Mouse (Mus musculus) heart, embryonic 11.5 days (tissue): ENCODE results near the gene Mcrs1. TPM values are rescaled to one million over a fixed set of nuclear protein-coding genes. Genes with fewer than 3 reads are reported as not detected.

Source experiments
- ATAC-seq: fragments of 200-750 bp; cut with Nextera tagmentation; replicated peaks from 2 replicates; pipeline ENCODE4 v1.8.0; 2017; ENCODE audit warnings: moderate library complexity; ENCODE audit not compliant: insufficient number of reproducible peaks, low FRiP score, low TSS enrichment
- H3K27ac ChIP-seq: fragments of 300-500 bp; sonication (generic); 2 replicates; pipeline ENCODE4 v1.5.1; 2014; ENCODE audit warnings: mild to moderate bottlenecking, low read depth, low read length
- H3K27me3 ChIP-seq: fragments of 300-500 bp; sonication (generic); 2 replicates; pipeline ENCODE4 v1.6.1; 2014; ENCODE audit warnings: mild to moderate bottlenecking, low read length, mixed read lengths; ENCODE audit not compliant: control insufficient read depth, insufficient read depth
- H3K36me3 ChIP-seq: fragments of 300-500 bp; sonication (generic); 2 replicates; pipeline ENCODE4 v1.6.1; 2014; ENCODE audit warnings: mild to moderate bottlenecking, low read length, moderate library complexity, mixed read lengths; ENCODE audit not compliant: control insufficient read depth, insufficient read depth
- H3K4me1 ChIP-seq: fragments of 300-500 bp; sonication (generic); 2 replicates; pipeline ENCODE4 v1.6.1; 2014; ENCODE audit warnings: low read length; ENCODE audit not compliant: control insufficient read depth, insufficient read depth
- H3K4me2 ChIP-seq: fragments of 300-500 bp; sonication (generic); 2 replicates; pipeline ENCODE4 v1.6.1; 2014; ENCODE audit warnings: mild to moderate bottlenecking, moderate library complexity
- H3K4me3 ChIP-seq: fragments of 300-500 bp; sonication (generic); 2 replicates; pipeline ENCODE4 v1.5.1; 2014; ENCODE audit warnings: low read depth, low read length
- H3K9ac ChIP-seq: fragments of 300-500 bp; sonication (generic); 2 replicates; pipeline ENCODE4 v1.6.1; 2014; ENCODE audit warnings: mild to moderate bottlenecking, low read depth, low read length, moderate library complexity
- H3K9me3 ChIP-seq: fragments of 300-500 bp; sonication (generic); replicated peaks from 2 replicates; pipeline ENCODE4 v1.6.1; 2016; ENCODE audit warnings: low read length; ENCODE audit not compliant: control insufficient read depth
- WGBS: fragments of 180-500 bp; shearing (Covaris S2); extraction: QIAGEN DNeasy Blood & Tissue Kit; methylation state at CpG from one replicate; pipeline ENCODE4 v1.1.7; 2014; ENCODE audit not compliant: insufficient replicate concordance; 5-methylcytosine and 5-hydroxymethylcytosine counted together
- polyA plus RNA-seq: library from polyadenylated mRNA; unstranded; fragments of >200 nt; fragmentation: Nextera tagmentation; extraction: Ambion mirVana; gene quantifications from 2 replicates; pipeline ENCODE4 v1.2.1, GENCODE M21; 2014

The Mcrs1 gene
- polyA plus RNA-seq, 1 experiment from 2014 or later = 154 TPM

DNA sequence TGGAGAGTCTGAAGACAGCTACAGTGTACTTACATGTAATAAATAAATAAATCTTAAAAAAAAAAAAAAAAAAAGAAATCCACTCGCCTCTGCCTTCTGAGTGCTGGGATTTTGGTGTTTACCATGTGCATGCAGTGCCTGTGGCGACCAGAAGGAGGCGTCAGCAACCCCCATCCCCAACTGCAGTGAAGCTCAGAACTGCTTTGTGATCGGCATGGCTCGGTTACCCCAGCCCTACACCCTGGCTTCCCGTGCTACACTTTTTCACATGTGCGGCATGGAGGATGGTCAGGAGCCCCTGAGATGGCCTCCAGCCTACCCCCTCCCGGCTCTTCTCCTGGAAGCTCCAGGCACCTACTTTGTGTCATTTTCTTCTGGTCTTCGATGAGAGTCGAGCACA is 31.7 kb upstream of the Mcrs1 start:
- no peak for ATAC-seq

DNA sequence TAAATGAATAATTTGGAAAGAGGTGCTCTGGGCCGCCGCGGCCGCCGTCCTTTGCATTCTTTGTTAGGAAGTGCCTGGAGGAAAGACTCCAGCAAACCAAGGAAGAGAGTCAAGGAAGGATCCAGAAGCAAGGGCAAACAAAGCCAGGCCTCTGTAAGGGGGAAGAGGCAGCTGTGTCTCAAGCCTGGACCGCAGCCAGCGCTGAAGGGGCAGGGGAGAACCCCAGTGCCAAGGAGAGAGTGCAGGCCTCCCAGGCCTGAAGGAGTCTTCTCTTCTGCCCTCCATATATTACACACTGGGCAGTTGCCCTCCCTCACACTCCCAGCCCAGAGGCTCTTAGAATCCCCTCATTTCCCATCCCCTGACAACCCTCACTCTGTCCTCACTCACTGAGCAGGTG is 26.5 kb upstream of the Mcrs1 start:
- Histone ChIP-seq H3K9me3 (no peaks in the 10 kb centered on the region), H3K27me3 (peaks cover 7% of the 10 kb centered on the region), H3K36me3 (no peaks in the 10 kb centered on the region), H3K4me1 (no peaks in the 10 kb centered on the region), H3K4me2 (no peak overlapping the region), H3K9ac (no peak overlapping the region), H3K4me3 (no peak overlapping the region), H3K27ac (no peak overlapping the region)
- 85% methylated on average over 7 of the region's 7 CpGs for WGBS
- no peak for ATAC-seq

More for the DNA sequence above, 31.7 kb upstream of the Mcrs1 start:
- H3K27me3 ChIP-seq = peaks cover 5% of the 10 kb centered on the region
- no peak overlapping the region for H3K9ac ChIP-seq
- H3K27ac ChIP-seq = no peak overlapping the region
- H3K4me2 ChIP-seq = no peak overlapping the region
- no peak overlapping the region for H3K4me3 ChIP-seq
- H3K9me3 ChIP-seq = no peaks in the 10 kb centered on the region
- no peaks in the 10 kb centered on the region for H3K36me3 ChIP-seq
- H3K4me1 ChIP-seq = peaks cover 5% of the 10 kb centered on the region; the same call in 1 of the 2 replicates
- WGBS = 60% methylated on average over 10 of the region's 10 CpGs

DNA sequence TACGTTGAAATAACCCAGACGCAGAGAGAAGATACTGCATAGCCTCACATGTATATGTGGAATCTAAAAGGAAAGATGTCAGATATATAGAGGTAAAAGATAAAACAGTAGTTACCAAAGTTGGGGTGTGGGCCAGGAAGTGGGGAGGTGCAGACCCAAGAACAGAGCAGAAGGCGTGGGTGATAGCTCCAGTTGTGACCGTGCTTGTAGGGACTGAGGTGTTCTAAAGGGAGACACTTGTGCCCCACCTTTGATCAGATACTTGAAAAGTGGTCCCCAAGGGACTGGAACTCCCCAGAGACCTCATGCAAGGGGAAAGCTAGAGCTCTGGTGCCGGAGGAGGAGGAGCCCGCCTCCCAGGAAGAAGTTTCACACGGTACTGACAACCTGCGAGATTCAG is 24.3 kb upstream of the Mcrs1 start:
- ATAC-seq = no peak
- no peaks in the 10 kb centered on the region for H3K4me1 ChIP-seq
- H3K4me3 ChIP-seq = no peak overlapping the region
- H3K36me3 ChIP-seq = no peaks in the 10 kb centered on the region
- H3K27me3 ChIP-seq = peaks cover 7% of the 10 kb centered on the region
- H3K27ac ChIP-seq = no peak overlapping the region
- H3K9ac ChIP-seq = no peak overlapping the region
- H3K9me3 ChIP-seq = no peaks in the 10 kb centered on the region
- H3K4me2 ChIP-seq = no peak overlapping the region
- 69% methylated on average over 8 of the region's 8 CpGs for WGBS

DNA sequence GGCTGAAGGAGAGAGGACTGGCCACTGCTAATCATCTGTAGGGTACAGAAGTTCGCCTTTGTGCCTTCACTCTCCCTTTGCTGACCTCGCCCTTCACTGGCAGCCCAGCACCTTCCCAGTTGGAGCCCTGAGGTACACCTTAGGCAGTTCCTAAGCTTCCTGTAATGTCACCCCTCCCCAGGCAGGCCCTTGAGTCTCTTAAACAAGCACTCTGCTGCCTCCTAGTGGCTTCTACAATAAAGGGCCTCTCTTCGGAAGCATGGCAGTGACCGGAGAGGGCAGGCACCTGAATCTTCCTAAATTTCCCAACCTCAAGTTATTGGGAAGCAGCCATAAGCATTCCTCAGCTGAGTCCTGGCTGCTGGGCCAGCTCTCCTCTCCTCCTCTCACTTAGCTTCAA is 13.9 kb upstream of the Mcrs1 start:
- H3K9me3 ChIP-seq = no peaks in the 10 kb centered on the region
- no peaks in the 10 kb centered on the region for H3K4me1 ChIP-seq
- H3K27me3 ChIP-seq = no peaks in the 10 kb centered on the region
- H3K36me3 ChIP-seq = no peaks in the 10 kb centered on the region
- no peak overlapping the region for H3K4me2 ChIP-seq
- no peak overlapping the region for H3K4me3 ChIP-seq
- H3K27ac ChIP-seq = no peak overlapping the region
- 16% methylated on average over 4 of the region's 4 CpGs for WGBS
- peak; percentile 20; the same call in 1 of the 2 replicates for ATAC-seq
- no peak overlapping the region for H3K9ac ChIP-seq

DNA sequence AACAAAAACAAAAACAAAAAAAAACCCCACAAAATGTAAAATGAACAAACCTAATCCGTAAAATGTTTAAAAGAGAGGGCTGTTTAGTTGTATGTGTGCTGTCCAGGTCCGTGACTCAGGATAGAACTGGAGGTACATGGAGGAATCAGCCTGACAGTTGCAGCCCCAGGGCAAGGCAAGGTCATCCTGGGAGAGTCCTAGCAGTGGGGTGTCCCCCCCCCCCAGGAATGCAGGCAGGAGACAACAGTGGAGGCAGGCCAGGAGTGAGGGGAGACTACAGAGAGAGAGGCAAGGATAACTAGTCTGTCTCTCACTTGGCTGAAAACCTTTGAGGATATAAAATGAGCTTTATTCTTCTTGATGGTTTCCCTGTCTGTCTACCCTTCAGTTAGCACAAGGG is 12.6 kb upstream of the Mcrs1 start:
- Histone ChIP-seq H3K27ac (no peak overlapping the region), H3K36me3 (no peaks in the 10 kb centered on the region), H3K4me3 (no peak overlapping the region), H3K4me1 (peaks cover 8% of the 10 kb centered on the region; the same call in 1 of the 2 replicates), H3K4me2 (no peak overlapping the region), H3K9ac (no peak overlapping the region), H3K9me3 (no peaks in the 10 kb centered on the region), H3K27me3 (no peaks in the 10 kb centered on the region)
- 55% methylated on average over 2 of the region's 2 CpGs for WGBS
- ATAC-seq = no peak

DNA sequence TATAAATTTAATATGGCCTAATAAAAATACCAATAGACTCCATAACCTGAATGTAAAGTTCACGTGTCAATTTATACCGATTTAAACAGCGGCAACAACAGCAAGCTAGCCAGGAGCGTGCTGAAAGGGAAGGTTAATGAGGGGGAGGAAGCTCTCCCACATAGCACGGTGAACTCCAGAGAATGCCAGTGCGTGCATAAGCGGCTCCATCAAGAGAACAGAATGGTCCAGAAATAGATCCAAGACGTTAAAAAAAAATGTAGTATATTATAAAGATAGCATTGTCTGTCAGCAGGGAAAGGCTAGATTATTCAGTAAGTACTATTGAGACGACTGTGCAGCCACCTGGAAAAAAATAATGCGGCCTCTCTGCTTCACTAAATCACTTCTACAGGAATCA is 10.9 kb upstream of the Mcrs1 start:
- Histone ChIP-seq H3K27me3 (no peaks in the 10 kb centered on the region), H3K9me3 (no peaks in the 10 kb centered on the region), H3K36me3 (no peaks in the 10 kb centered on the region), H3K9ac (no peak overlapping the region), H3K4me1 (peaks cover 10% of the 10 kb centered on the region; the same call in 1 of the 2 replicates), H3K27ac (no peak overlapping the region), H3K4me2 (no peak overlapping the region), H3K4me3 (no peak overlapping the region)
- WGBS = 54% methylated on average over 10 of the region's 10 CpGs
- no peak for ATAC-seq

DNA sequence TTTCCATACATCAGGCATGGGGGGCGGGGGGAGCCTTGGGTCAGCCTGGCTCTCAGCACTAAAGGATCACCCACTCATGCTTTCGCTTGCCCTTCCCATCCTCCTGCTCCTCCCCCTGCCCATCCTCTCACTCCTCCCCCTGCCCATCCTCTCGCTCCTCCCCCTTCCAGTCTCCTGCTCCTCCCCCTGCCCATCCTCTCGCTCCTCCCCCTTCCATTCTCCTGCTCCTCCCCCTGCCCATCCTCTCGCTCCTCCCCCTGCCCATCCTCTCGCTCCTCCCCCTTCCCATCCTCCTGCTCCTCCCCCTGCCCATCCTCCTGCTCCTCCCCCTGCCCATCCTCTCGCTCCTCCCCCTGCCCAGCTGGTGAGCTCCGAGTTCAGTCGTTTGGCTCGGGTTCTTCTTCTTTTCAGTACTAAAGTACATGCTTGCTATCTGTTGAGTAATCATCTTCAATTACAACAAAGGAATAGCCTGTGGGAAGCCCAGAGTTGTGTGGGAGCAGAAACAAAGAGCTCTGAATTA is 8.0 kb upstream of the Mcrs1 start:
- peak; percentile 53; the same call in 1 of the 2 replicates for ATAC-seq
- Histone ChIP-seq H3K27ac (no peak overlapping the region; the same call in 1 of the 2 replicates), H3K27me3 (no peaks in the 10 kb centered on the region), H3K4me3 (peak overlapping the region; percentile 26), H3K36me3 (no peaks in the 10 kb centered on the region), H3K4me2 (peak overlapping the region; percentile 67), H3K4me1 (peaks cover 11% of the 10 kb centered on the region; the same call in 1 of the 2 replicates), H3K9ac (0 out of 2 replicates have a peak overlapping the region, but pooled peaks have one; percentile 28), H3K9me3 (no peaks in the 10 kb centered on the region)
- WGBS = under 1% methylated on average over 9 of the region's 10 CpGs

DNA sequence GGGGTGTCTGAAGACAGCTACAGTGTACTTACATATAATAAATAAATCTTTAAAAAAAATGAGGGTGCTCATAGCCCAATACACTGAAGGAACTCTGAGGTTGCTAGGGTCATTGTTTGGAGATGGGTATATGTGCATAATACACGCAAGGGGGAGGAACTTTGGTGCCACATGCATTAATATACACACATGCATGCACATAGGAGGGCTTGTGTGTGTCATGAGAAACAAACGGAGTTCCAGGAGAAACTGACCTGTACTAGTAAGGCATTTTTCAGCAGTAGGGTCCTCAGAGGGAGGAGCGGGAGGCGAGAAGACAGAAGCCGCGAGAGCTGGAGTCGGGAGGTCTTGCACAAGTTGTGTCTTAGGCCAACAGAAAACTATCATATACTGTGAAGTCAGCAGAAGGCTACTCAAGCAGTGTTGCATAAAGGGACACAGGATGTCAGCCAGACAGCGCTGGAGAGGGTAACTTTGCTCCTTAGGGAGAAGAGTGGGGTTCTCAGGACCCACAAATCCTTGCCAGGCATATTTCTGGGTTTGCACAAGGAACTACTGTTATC is 7.5 kb upstream of the Mcrs1 start:
- H3K27ac ChIP-seq = peak overlapping the region; percentile 35; the same call in 1 of the 2 replicates
- 0 out of 2 replicates have a peak overlapping the region, but pooled peaks have one; percentile 5 for H3K4me3 ChIP-seq
- ATAC-seq = peak; percentile 15; the same call in 1 of the 2 replicates
- no peak overlapping the region for H3K9ac ChIP-seq
- 66% methylated on average over 8 of the region's 8 CpGs for WGBS
- H3K27me3 ChIP-seq = no peaks in the 10 kb centered on the region
- no peaks in the 10 kb centered on the region for H3K9me3 ChIP-seq
- peaks cover 16% of the 10 kb centered on the region; the same call in 1 of the 2 replicates for H3K4me1 ChIP-seq
- H3K4me2 ChIP-seq = peak overlapping the region; percentile 67
- H3K36me3 ChIP-seq = no peaks in the 10 kb centered on the region
